Mouse (Mus musculus) kidney, postnatal 0 days (tissue): Measurements from ENCODE around the gene Nup98. TPM values are rescaled to one million over a fixed set of nuclear protein-coding genes. Genes with fewer than 3 reads are reported as not detected.
A peak's percentile ranks its signal among the peaks of the same experiment; 100 is the strongest.

ENCODE experiments used
- ATAC-seq: fragments of 200-750 bp; cut with Nextera tagmentation; replicated peaks from 2 replicates; pipeline ENCODE4 v1.8.0; 2017; ENCODE audit warnings: low read depth, moderate number of reproducible peaks, moderate TSS enrichment, moderate library complexity; ENCODE audit not compliant: low FRiP score
- DNase-seq: peaks from one replicate; pipeline ENCODE4 v3.0.0-alpha.2; 2016; ENCODE audit warnings: low spot score
- H3K27ac ChIP-seq: fragments of 300-500 bp; sonication (generic); 2 replicates; pipeline ENCODE4 v1.5.1; 2014; ENCODE audit warnings: mild to moderate bottlenecking
- H3K27me3 ChIP-seq: fragments of 300-500 bp; sonication (generic); 2 replicates; pipeline ENCODE4 v1.6.1; 2014; ENCODE audit warnings: low read length, mixed read lengths; ENCODE audit not compliant: insufficient read depth
- H3K36me3 ChIP-seq: fragments of 300-500 bp; sonication (generic); 2 replicates; pipeline ENCODE4 v1.6.1; 2014; ENCODE audit warnings: low read length, mixed read lengths; ENCODE audit not compliant: insufficient read depth
- H3K4me1 ChIP-seq: fragments of 300-500 bp; sonication (generic); replicated peaks from 2 replicates; pipeline ENCODE4 v1.6.1; 2014; ENCODE audit warnings: antibody characterized with exemption, low read length, mixed read lengths; ENCODE audit not compliant: insufficient read depth
- H3K4me2 ChIP-seq: fragments of 300-500 bp; sonication (generic); 2 replicates; pipeline ENCODE4 v1.6.1; 2014; ENCODE audit warnings: mild to moderate bottlenecking, low read length, moderate library complexity, mixed read lengths
- H3K4me3 ChIP-seq: fragments of 300-500 bp; sonication (generic); replicated peaks from 2 replicates; pipeline ENCODE4 v1.5.1; 2014; ENCODE audit warnings: low read depth, low read length
- H3K9ac ChIP-seq: fragments of 300-500 bp; sonication (generic); 2 replicates; pipeline ENCODE4 v1.6.1; 2014; ENCODE audit warnings: low read depth, low read length
- H3K9me3 ChIP-seq: fragments of 300-500 bp; sonication (generic); replicated peaks from 2 replicates; pipeline ENCODE4 v1.6.1; 2016; ENCODE audit warnings: low read length, inconsistent platforms, mixed read lengths
- CTCF ChIP-seq: IDR thresholded peaks from 2 replicates; pipeline ENCODE4 v1.5.1; 2016; ENCODE audit warnings: antibody characterized with exemption, low read depth, mild to moderate bottlenecking, moderate library complexity
- WGBS: fragments of 180-500 bp; shearing (Covaris S2); extraction: QIAGEN DNeasy Blood & Tissue Kit; methylation state at CpG from one replicate; pipeline ENCODE4 v1.1.7; 2014; 5-methylcytosine and 5-hydroxymethylcytosine counted together
- polyA plus RNA-seq: library from polyadenylated mRNA; unstranded; fragments of >200 nt; fragmentation: Nextera tagmentation; extraction: Ambion mirVana; gene quantifications from 2 replicates; pipeline ENCODE4 v1.2.1, GENCODE M21; 2015

Nup98 gene
- polyA plus RNA-seq, 1 experiment from 2014 or later: 19.1 TPM

- Histone ChIP-seq H3K4me2 (peak overlapping the region; percentile 13; the same call in 1 of the 2 replicates), H3K27ac (no peak overlapping the region), H3K9ac (no peak overlapping the region), H3K36me3 (0 out of 2 replicates have a peak, but pooled peaks cover 3% of the 10 kb centered on the region), H3K9me3 (no peaks in the 10 kb centered on the region), H3K4me3 (no peak overlapping the region), H3K4me1 (0 out of 2 replicates have a peak, but pooled peaks cover 3% of the 10 kb centered on the region), H3K27me3 (no peaks in the 10 kb centered on the region)
- ATAC-seq (no peak), DNase-seq (no peak)
- no peak for TF ChIP-seq CTCF
- WGBS: 77% methylated on average over 5 of the region's 5 CpGs
These were observed 14.1 kb upstream of the Nup98 start for GRCm38 (mm10) chr7:102223883-102224738.

- 1% methylated on average over 31 of the region's 31 CpGs for WGBS
- DNase-seq (peak; percentile 82), ATAC-seq (peak; percentile 81)
- 0 out of 2 replicates have a peak, but pooled peaks cover 3% of the 10 kb centered on the region for H3K4me1 ChIP-seq
- 0 out of 2 replicates have a peak overlapping the region, but pooled peaks have one; percentile 60 for H3K27ac ChIP-seq
- H3K4me3 ChIP-seq: peak overlapping the region; percentile 65
- H3K27me3 ChIP-seq: no peaks in the 10 kb centered on the region
- peak overlapping the region; percentile 86 for H3K4me2 ChIP-seq
- TF ChIP-seq CTCF: no peak
- no peaks in the 10 kb centered on the region for H3K9me3 ChIP-seq
- H3K36me3 ChIP-seq: no peaks in the 10 kb centered on the region
- peak overlapping the region; percentile 68; the same call in 1 of the 2 replicates for H3K9ac ChIP-seq
These were observed 13.0 kb upstream of the Nup98 start for GRCm38 (mm10) chr7:102222830-102223556.

- no peak overlapping the region for H3K9ac ChIP-seq
- DNase-seq (peak; percentile 87), ATAC-seq (peak; percentile 62; the same call in 1 of the 2 replicates)
- no peaks in the 10 kb centered on the region for H3K9me3 ChIP-seq
- no peaks in the 10 kb centered on the region for H3K27me3 ChIP-seq
- H3K4me2 ChIP-seq: peak overlapping the region; percentile 86
- peak overlapping the region; percentile 65 for H3K4me3 ChIP-seq
- 0 out of 2 replicates have a peak, but pooled peaks cover 3% of the 10 kb centered on the region for H3K4me1 ChIP-seq
- peak; percentile 62 for TF ChIP-seq CTCF
- no peak overlapping the region for H3K27ac ChIP-seq
- no peaks in the 10 kb centered on the region for H3K36me3 ChIP-seq
- 0% methylated on average over 6 of the region's 13 CpGs for WGBS
These were observed 12.4 kb upstream of the Nup98 start for GRCm38 (mm10) chr7:102222336-102222735.

GRCm38 (mm10) chr7:102221899-102222298 lies 11.9 kb upstream of the Nup98 start:
- Histone ChIP-seq H3K27ac (no peak overlapping the region), H3K36me3 (no peaks in the 10 kb centered on the region), H3K4me2 (peak overlapping the region; percentile 86), H3K9ac (no peak overlapping the region), H3K27me3 (no peaks in the 10 kb centered on the region), H3K9me3 (no peaks in the 10 kb centered on the region), H3K4me1 (0 out of 2 replicates have a peak, but pooled peaks cover 3% of the 10 kb centered on the region), H3K4me3 (no peak overlapping the region)
- WGBS: 37% methylated on average over 1 of the region's 1 CpGs
- TF ChIP-seq CTCF: no peak
- ATAC-seq (no peak), DNase-seq (no peak)

GRCm38 (mm10) chr7:102211071-102211470 lies 1.1 kb upstream of the Nup98 start:
- no peak for DNase-seq
- H3K4me1 ChIP-seq: peaks cover 5% of the 10 kb centered on the region; the same call in 1 of the 2 replicates
- peak; percentile 41 for TF ChIP-seq CTCF
- H3K4me3 ChIP-seq: peak overlapping the region; percentile 88
- H3K9ac ChIP-seq: peak overlapping the region; percentile 67
- peak overlapping the region; percentile 68 for H3K4me2 ChIP-seq
- no peaks in the 10 kb centered on the region for H3K36me3 ChIP-seq
- H3K9me3 ChIP-seq: no peaks in the 10 kb centered on the region
- 54% methylated on average over 3 of the region's 3 CpGs for WGBS
- ATAC-seq: no peak
- H3K27me3 ChIP-seq: no peaks in the 10 kb centered on the region
- H3K27ac ChIP-seq: peak overlapping the region; percentile 89

- Histone ChIP-seq H3K27ac (no peak overlapping the region), H3K4me1 (peaks cover 5% of the 10 kb centered on the region; the same call in 1 of the 2 replicates), H3K9me3 (no peaks in the 10 kb centered on the region), H3K9ac (peak overlapping the region; percentile 79; the same call in 1 of the 2 replicates), H3K4me2 (peak overlapping the region; percentile 68), H3K27me3 (no peaks in the 10 kb centered on the region), H3K36me3 (no peaks in the 10 kb centered on the region), H3K4me3 (peak overlapping the region; percentile 88)
- no peak for ATAC-seq
- DNase-seq: no peak
- TF ChIP-seq CTCF: no peak
- 53% methylated on average over 4 of the region's 4 CpGs for WGBS
These were observed 1.1 kb downstream of the Nup98 start for GRCm38 (mm10) chr7:102208806-102209363.
